Mouse (Mus musculus) forebrain, embryonic 16.5 days (tissue): ENCODE measurements at regions not wholly inside any gene's neighbourhood (a gene's known extent, or its start where the extent isn't known, plus 50 kb on each side); places are given as distances from the start of the nearest gene placed in this dataset.

Experiments used
- ATAC-seq: fragments of 200-750 bp; cut with Nextera tagmentation; 2 replicates; pipeline ENCODE4 v1.8.0; 2017; ENCODE audit warnings: mild to moderate bottlenecking, moderate library complexity
- H3K27ac ChIP-seq: fragments of 300-500 bp; sonication (generic); 2 replicates; pipeline ENCODE4 v1.5.1; 2014; ENCODE audit warnings: low read length, control low read depth
- H3K27me3 ChIP-seq: fragments of 300-500 bp; sonication (generic); replicated peaks from 2 replicates; pipeline ENCODE4 v1.6.1; 2014; ENCODE audit warnings: low read length; ENCODE audit not compliant: control insufficient read depth, insufficient read depth
- H3K36me3 ChIP-seq: fragments of 300-500 bp; sonication (generic); 2 replicates; pipeline ENCODE4 v1.6.1; 2014; ENCODE audit not compliant: control insufficient read depth, insufficient read depth
- H3K4me1 ChIP-seq: fragments of 300-500 bp; sonication (generic); replicated peaks from 2 replicates; pipeline ENCODE4 v1.6.1; 2014; ENCODE audit warnings: low read length; ENCODE audit not compliant: control insufficient read depth, insufficient read depth
- H3K4me2 ChIP-seq: fragments of 300-500 bp; sonication (generic); 2 replicates; pipeline ENCODE4 v1.6.1; 2014; ENCODE audit warnings: mild to moderate bottlenecking, low read length, control low read depth
- H3K4me3 ChIP-seq: fragments of 300-500 bp; sonication (generic); replicated peaks from 2 replicates; pipeline ENCODE4 v1.5.1; 2014; ENCODE audit warnings: mild to moderate bottlenecking, low read length, control low read depth
- H3K9ac ChIP-seq: fragments of 300-500 bp; sonication (generic); replicated peaks from 2 replicates; pipeline ENCODE4 v1.6.1; 2014; ENCODE audit warnings: low read depth, low read length, control low read depth
- H3K9me3 ChIP-seq: fragments of 300-500 bp; sonication (generic); 2 replicates; pipeline ENCODE4 v1.6.1; 2016; ENCODE audit warnings: low read length; ENCODE audit not compliant: control insufficient read depth
- WGBS: fragments of 180-500 bp; shearing (Covaris S2); extraction: QIAGEN DNeasy Blood & Tissue Kit; methylation state at CpG from one replicate; pipeline ENCODE4 v1.1.7; 2014; 5-methylcytosine and 5-hydroxymethylcytosine counted together

GRCm38 (mm10) chr16:21315751-21316151, 107.2 kb upstream of the Vps8 start:
- H3K9me3 ChIP-seq, result no peaks in the 10 kb centered on the region
- H3K27ac ChIP-seq, result no peak overlapping the region
- no peaks in the 10 kb centered on the region for H3K27me3 ChIP-seq
- H3K9ac ChIP-seq, result no peak overlapping the region
- no peak for ATAC-seq
- peaks cover 12% of the 10 kb centered on the region for H3K4me1 ChIP-seq
- H3K4me2 ChIP-seq, result no peak overlapping the region
- 31% methylated on average over 6 of the region's 6 CpGs for WGBS
- no peaks in the 10 kb centered on the region for H3K36me3 ChIP-seq
- no peak overlapping the region for H3K4me3 ChIP-seq

DNA sequence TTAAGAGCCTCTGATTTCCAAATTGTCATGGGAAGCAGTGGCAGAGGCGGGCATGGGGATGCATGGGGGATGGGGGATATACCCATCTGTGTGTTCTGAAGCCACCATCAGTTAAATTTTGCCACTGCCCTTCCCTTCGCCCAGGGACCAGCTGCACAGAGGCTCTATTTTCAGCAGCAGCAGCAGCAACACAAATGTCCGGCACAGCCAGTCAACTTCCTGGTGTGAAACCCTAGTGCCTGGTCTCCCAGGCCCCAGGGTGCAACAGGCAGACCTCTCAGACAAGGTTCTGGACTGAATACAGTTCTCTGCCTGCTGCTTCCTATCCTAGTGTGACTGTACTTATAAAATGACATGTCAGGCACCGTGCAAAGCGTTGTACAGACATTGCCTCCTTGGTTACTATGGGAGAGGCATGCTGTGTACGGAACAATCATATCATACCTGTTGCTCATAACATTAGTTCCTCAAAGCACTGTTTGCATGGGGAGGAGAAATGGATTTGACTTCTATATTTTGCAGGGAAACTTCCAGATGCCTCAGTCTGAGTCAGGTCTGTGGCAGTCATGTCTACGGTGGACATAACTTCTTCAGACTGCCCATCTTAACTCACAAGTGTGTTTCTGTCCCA, 104.8 kb upstream of the Vps8 start:
- Histone ChIP-seq H3K4me1 (peaks cover 10% of the 10 kb centered on the region; the same call in 1 of the 2 replicates), H3K4me3 (no peak overlapping the region), H3K4me2 (no peak overlapping the region), H3K9ac (no peak overlapping the region), H3K27ac (no peak overlapping the region), H3K36me3 (no peaks in the 10 kb centered on the region), H3K9me3 (no peaks in the 10 kb centered on the region), H3K27me3 (no peaks in the 10 kb centered on the region)
- 87% methylated on average over 7 of the region's 7 CpGs for WGBS
- ATAC-seq, result no peak

- Histone ChIP-seq H3K4me1 (peaks cover 10% of the 10 kb centered on the region; the same call in 1 of the 2 replicates), H3K4me3 (no peak overlapping the region), H3K27ac (no peak overlapping the region), H3K4me2 (no peak overlapping the region), H3K27me3 (no peaks in the 10 kb centered on the region), H3K9me3 (no peaks in the 10 kb centered on the region), H3K36me3 (no peaks in the 10 kb centered on the region), H3K9ac (no peak overlapping the region)
- WGBS, result 67% methylated on average over 9 of the region's 9 CpGs
- ATAC-seq, result 0 out of 2 replicates have a peak, but pooled peaks have one; percentile 27
These were observed 104.1 kb upstream of the Vps8 start for GRCm38 (mm10) chr16:21318640-21319365.

GRCm38 (mm10) chr16:21320284-21320683, 102.6 kb upstream of the Vps8 start:
- peaks cover 10% of the 10 kb centered on the region; the same call in 1 of the 2 replicates for H3K4me1 ChIP-seq
- H3K4me2 ChIP-seq, result no peak overlapping the region
- H3K9ac ChIP-seq, result no peak overlapping the region
- no peaks in the 10 kb centered on the region for H3K9me3 ChIP-seq
- 91% methylated on average over 2 of the region's 2 CpGs for WGBS
- H3K4me3 ChIP-seq, result no peak overlapping the region
- ATAC-seq, result no peak
- no peak overlapping the region for H3K27ac ChIP-seq
- H3K27me3 ChIP-seq, result no peaks in the 10 kb centered on the region
- no peaks in the 10 kb centered on the region for H3K36me3 ChIP-seq

DNA sequence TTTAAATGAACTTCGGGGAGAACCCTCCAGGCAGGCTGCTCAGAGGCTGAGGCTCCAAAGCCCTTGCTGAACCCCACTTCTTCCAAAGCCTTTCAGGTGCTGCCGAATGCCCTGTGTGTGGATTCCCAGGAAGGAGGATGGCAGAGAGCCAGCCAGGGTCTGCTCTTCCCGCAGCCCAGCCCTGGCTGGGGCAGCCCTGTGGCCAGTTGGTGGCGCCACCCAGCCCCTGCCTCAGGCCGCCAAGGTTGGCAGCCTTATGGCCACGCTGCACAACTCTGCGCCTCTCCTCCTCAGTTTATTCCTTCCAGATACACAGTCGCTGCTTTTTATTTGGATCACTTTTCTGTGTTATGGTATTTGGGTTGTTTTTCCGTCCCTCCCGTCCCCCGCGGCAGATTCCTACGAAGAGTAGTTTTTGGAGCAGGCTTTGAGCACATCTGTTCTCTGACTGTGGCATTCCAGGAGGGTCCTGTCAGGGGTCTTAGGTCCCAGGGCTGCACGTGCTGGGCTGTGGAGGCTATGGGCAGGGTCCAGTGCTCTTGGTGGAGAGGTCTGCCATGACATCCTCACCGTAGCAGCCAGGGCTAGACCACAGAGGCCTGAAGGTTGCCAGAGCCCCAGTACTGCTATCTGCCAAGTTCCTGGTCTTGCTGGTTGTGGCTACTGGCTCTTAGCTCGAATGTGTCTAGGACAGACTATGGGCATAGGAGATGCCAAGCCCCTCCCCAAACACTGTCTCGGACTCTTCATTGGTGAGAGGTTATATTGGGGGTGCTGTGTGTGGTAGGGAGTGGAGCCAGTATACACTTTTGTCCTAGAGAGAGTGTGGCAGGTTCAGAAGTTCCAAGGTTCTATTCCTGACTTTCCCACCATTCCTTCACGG, 101.5 kb upstream of the Vps8 start:
- Histone ChIP-seq H3K27me3 (no peaks in the 10 kb centered on the region), H3K36me3 (no peaks in the 10 kb centered on the region), H3K9me3 (no peaks in the 10 kb centered on the region), H3K4me2 (no peak overlapping the region), H3K27ac (no peak overlapping the region), H3K4me1 (peaks cover 6% of the 10 kb centered on the region; the same call in 1 of the 2 replicates), H3K9ac (no peak overlapping the region), H3K4me3 (no peak overlapping the region)
- no peak for ATAC-seq
- 50% methylated on average over 18 of the region's 18 CpGs for WGBS

DNA sequence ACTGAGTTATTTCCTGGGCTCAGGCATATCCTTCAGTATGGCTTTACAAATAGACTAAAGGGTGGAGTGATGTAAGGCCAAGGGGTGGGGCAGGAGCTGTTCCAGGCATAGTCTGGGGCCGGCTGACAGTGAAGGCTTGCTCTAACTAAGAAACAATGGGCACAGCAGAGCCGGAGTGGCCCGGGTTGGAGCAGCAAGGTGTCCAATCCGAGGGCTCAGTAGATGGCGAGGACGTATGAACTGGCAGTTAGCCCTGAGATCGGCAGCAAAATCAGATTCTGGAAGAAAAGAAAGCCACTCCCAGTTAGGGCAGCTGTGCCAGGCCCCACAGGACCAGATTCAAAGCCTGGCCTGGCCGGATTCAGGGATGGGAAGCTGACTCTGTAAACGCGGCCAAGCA, 100.5 kb upstream of the Vps8 start:
- no peak overlapping the region for H3K9ac ChIP-seq
- H3K27ac ChIP-seq, result no peak overlapping the region
- no peak overlapping the region for H3K4me2 ChIP-seq
- no peaks in the 10 kb centered on the region for H3K27me3 ChIP-seq
- 17% methylated on average over 10 of the region's 10 CpGs for WGBS
- no peaks in the 10 kb centered on the region for H3K36me3 ChIP-seq
- no peaks in the 10 kb centered on the region for H3K9me3 ChIP-seq
- peaks cover 6% of the 10 kb centered on the region; the same call in 1 of the 2 replicates for H3K4me1 ChIP-seq
- H3K4me3 ChIP-seq, result no peak overlapping the region
- ATAC-seq, result peak; percentile 85

- no peaks in the 10 kb centered on the region for H3K27me3 ChIP-seq
- no peaks in the 10 kb centered on the region for H3K36me3 ChIP-seq
- no peak overlapping the region for H3K9ac ChIP-seq
- no peak overlapping the region for H3K4me2 ChIP-seq
- H3K9me3 ChIP-seq, result no peaks in the 10 kb centered on the region
- no peak for ATAC-seq
- no peak overlapping the region for H3K27ac ChIP-seq
- H3K4me3 ChIP-seq, result no peak overlapping the region
- WGBS, result 65% methylated on average over 3 of the region's 3 CpGs
- H3K4me1 ChIP-seq, result peaks cover 6% of the 10 kb centered on the region; the same call in 1 of the 2 replicates
These were observed 99.4 kb upstream of the Vps8 start for GRCm38 (mm10) chr16:21323446-21324034.

GRCm38 (mm10) chr16:21327969-21328368, 94.9 kb upstream of the Vps8 start:
- no peak overlapping the region for H3K4me2 ChIP-seq
- no peak overlapping the region for H3K4me3 ChIP-seq
- no peak overlapping the region for H3K9ac ChIP-seq
- ATAC-seq, result no peak
- no peaks in the 10 kb centered on the region for H3K27me3 ChIP-seq
- no peak overlapping the region for H3K27ac ChIP-seq
- no peaks in the 10 kb centered on the region for H3K9me3 ChIP-seq
- WGBS, result 95% methylated on average over 4 of the region's 4 CpGs
- peaks cover 16% of the 10 kb centered on the region for H3K4me1 ChIP-seq
- no peaks in the 10 kb centered on the region for H3K36me3 ChIP-seq

DNA sequence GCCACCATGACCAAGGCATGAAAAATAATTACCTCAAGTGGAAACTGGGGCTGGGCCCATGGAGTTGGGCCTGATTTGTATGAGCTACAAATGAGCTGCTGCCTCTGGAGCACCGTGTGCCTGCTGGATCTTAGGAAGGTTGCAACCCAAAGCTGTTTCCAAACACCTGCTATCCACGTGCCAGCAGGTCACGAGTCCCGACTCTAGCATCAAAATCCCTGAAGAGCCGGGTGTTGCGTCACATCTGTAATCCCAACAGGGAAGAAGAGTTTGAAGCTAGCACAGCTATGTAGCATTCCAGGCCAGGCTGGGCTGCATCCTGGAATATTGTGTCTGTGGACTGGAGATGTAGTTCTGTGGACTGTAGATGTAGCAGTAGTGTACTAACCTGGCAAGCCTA, 93.7 kb upstream of the Vps8 start:
- ATAC-seq, result no peak
- 90% methylated on average over 6 of the region's 6 CpGs for WGBS

More for the DNA sequence above, 93.7 kb upstream of the Vps8 start:
- Histone ChIP-seq H3K4me3 (no peak overlapping the region), H3K4me2 (no peak overlapping the region), H3K4me1 (peaks cover 17% of the 10 kb centered on the region), H3K27ac (no peak overlapping the region), H3K36me3 (no peaks in the 10 kb centered on the region), H3K9me3 (no peaks in the 10 kb centered on the region), H3K27me3 (no peaks in the 10 kb centered on the region), H3K9ac (no peak overlapping the region)
